Mouse (Mus musculus) right cerebral cortex, postnatal 4 days (tissue): ENCODE results near the gene Hypm.

Experiments
- DNase-seq: peaks from one replicate; pipeline ENCODE4 v3.0.0-alpha.2; 2022

Hypm gene

DNA sequence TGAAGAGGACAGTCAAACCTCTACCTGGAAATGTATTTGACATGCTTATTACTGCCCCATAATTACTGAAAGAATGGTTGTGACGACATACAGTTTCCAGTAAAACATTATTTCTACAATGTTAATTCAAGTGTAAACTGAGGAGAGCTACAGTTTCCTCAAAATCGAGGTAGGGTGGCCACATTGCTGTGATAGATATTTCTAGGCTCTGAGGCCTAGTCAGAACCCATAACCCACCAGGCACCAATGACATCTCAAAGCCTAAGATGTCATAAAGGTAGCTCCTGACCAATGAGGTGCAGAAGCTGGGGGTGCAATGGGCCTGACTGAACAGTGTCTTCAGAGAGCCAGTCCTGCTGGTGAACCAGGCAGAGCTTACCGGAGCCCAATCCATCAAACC lies at the start of gene Hypm:
Gene Hypm, plus strand, starts transcription at position 301 of the 400 bp plus-strand sequence.
- no peak for DNase-seq

GRCm38 (mm10) chrX:9810101-9810500 lies 36.6 kb upstream of the Hypm start:
- DNase-seq = no peak

DNA sequence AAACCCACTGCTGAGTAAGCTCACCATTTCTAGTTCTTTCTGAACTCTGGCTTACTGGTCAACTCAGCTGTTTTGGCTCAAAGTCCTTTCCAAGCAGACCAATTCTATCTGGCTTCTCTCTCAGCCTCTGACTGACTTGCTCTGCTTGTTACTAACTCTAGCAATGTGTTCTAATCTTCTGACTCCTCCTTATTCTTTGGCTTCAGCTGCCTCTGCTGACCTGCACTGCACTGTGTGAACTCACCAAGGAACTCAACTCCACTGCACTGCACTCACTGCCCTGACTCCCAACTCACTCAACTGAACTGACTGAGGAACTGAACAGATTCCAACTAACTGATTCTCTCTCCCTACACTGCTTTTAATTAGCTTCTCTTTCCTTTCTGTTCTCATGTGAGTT lies 34.3 kb upstream of the Hypm start:
- no peak for DNase-seq

GRCm38 (mm10) chrX:9834779-9835178 lies 11.9 kb upstream of the Hypm start:
- DNase-seq = no peak

- no peak for DNase-seq
Observed at GRCm38 (mm10) chrX:9849403-9849802, 2.7 kb downstream of the Hypm start, which contains the start of gene H2al3. H2al3 (plus strand) TSS chrX:9849703.

DNA sequence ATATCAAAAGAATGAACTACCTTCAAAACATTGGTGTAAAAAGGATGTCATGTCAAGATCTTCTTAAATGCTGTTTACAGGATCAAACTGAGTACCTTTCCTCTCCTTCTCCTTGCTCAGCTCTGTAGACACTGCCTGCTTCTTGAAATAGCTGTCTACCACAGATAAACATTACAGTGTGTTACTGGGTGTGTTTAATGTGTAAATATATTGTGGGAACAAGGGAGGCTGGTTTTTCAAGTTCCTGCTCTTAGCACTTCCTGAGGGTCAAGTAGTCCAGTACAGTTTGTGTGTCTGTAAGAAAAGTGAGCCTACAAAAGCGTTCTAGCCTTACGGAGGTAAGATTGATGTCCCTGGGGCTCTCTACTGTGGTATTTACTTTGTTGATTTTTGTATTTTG lies 15.1 kb downstream of the Hypm start:
- no peak for DNase-seq

- DNase-seq = no peak
Observed at GRCm38 (mm10) chrX:9875519-9875918, 28.8 kb downstream of the Hypm start.

- no peak for DNase-seq
Observed at GRCm38 (mm10) chrX:9885322-9885721, 38.6 kb downstream of the Hypm start, which contains the start of gene Sytl5. Sytl5 (plus strand) TSS chrX:9885622.
